Mouse (Mus musculus): ENCODE measurements around the gene Sf3a3. TPM values are rescaled to one million over a fixed set of nuclear protein-coding genes. Genes with fewer than 3 reads are reported as not detected.

Gene Sf3a3
- total RNA-seq, 1 experiment: 117 TPM

DNA sequence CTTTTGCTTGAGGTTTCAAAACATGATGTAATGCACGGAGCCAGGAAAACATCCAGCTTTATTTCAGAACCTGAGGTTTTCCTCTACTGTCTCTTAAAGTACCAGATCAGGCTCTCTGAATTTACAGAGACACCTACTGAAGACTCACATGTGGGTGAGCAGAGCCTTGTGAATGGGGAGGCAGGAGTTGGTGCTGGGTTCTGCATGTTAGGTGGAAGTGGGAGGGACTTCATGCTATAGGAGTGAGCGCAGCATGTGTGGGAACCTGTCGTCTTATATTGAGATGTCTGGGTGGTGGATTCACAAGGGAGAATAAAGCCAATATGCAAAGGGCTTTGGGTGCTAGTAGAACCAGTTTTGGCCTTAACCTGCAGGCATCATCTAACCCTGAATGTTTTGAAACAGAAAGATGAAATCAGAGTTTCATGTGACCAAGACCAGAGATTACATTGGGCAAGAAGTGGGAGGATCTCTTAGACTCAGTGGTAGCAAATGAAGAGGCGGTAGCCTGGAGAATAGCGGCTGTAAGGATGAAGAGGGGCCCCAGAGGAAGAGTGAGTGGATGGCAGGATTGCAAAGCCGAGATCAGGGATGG lies 48.4 kb downstream of the Sf3a3 start:
- in situ Hi-C loops (cut with MboI; ENCODE audit: low sequenced_read_pairs in 2 of 2, unreplicated experiment in 2 of 2): no loop called here
- Histone ChIP-seq H3K4me1 (ENCODE audit: control insufficient read depth in 2 of 2, insufficient read depth in 2 of 2, low read length in 2 of 2, poor library complexity in 1 of 2) (peaks cover 0 to 5% of the 10 kb centered on the region in 2 experiments; a peak in 1 of 4 replicates), H3K9me3 (ENCODE audit: control insufficient read depth, insufficient read depth, low read depth, low read length) (no peaks in the 10 kb centered on the region), H3K9ac (ENCODE audit: insufficient read depth, low read depth, low read length, poor library complexity, severe bottlenecking) (no peak overlapping the region), H3K36me3 (ENCODE audit: control insufficient read depth, insufficient read depth, low read length, poor library complexity, severe bottlenecking) (no peaks in the 10 kb centered on the region), H3K4me3 (ENCODE audit: insufficient read depth in 1 of 2, low read depth in 1 of 2, low read length in 2 of 2, poor library complexity in 1 of 2, severe bottlenecking in 1 of 2) (no peak overlapping the region), H3K27ac (ENCODE audit: insufficient read depth, low read depth, low read length, poor library complexity, severe bottlenecking) (no peak overlapping the region)
- DNase-seq (ENCODE audit: low read depth, low spot score): no peak
- TF ChIP-seq HCFC1 (IDR thresholded peaks at IDR 0.05; ENCODE audit: borderline replicate concordance, insufficient read depth, low read length) (no peak), ZNF384 (IDR thresholded peaks at IDR 0.05; ENCODE audit: low read depth, low read length) (no peak), ZC3H11A (IDR thresholded peaks at IDR 0.05; ENCODE audit: borderline replicate concordance, low read depth, low read length) (no peak), MAFK (IDR thresholded peaks at IDR 0.05; ENCODE audit: insufficient read depth, low read depth, low read length) (no peak), CHD2 (IDR thresholded peaks at IDR 0.05; ENCODE audit: low read depth, low read length) (no peak)

DNA sequence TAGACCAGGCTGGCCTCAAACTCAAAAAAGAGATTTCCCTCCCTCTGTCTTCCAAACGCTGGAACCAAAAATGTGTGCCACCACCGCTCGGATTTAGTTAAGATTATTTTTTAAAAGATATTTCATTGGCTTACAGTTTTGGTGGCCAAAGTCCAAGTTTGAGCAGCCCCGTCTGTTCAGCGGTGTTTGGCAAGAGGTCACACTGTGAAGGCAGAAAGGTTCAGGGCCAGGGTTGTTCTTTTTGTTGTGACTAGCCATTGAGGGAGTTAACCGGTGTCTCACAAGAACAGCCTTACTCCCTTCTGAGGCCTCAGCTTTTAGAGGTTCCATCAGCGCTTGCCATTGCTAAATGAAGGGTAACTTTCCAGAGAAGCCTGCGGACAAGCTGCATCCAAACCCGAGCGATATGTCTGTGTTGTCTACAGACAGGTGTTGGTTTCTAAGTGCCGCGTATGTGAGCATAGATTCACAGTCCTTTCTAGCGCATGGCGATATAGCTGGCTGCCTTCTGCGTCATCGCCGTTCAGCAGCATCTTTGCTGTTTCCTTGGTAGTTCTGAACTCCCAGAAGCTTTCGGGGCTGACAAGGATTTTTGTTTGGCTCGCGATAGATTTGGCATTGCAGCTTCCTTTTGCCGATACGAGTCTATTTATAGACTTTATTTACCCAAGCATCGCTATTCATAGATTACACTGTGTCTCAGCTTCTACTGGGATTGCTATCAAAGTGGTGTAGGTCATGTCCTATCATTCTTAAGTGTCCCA lies 51.4 kb downstream of the Sf3a3 start:
- no peak overlapping the region for H3K27ac ChIP-seq (ENCODE audit: insufficient read depth, low read depth, low read length, poor library complexity, severe bottlenecking)
- no peaks in the 10 kb centered on the region for H3K9me3 ChIP-seq (ENCODE audit: control insufficient read depth, insufficient read depth, low read depth, low read length)
- no peak for DNase-seq (ENCODE audit: low read depth, low spot score)
- H3K4me1 ChIP-seq (ENCODE audit: control insufficient read depth in 2 of 2, insufficient read depth in 2 of 2, low read length in 2 of 2, poor library complexity in 1 of 2): no peaks in the 10 kb centered on the region
- in situ Hi-C loops (cut with MboI; ENCODE audit: low sequenced_read_pairs in 2 of 2, unreplicated experiment in 2 of 2): no loop called here
- no peaks in the 10 kb centered on the region for H3K36me3 ChIP-seq (ENCODE audit: control insufficient read depth, insufficient read depth, low read length, poor library complexity, severe bottlenecking)
- no peak overlapping the region for H3K9ac ChIP-seq (ENCODE audit: insufficient read depth, low read depth, low read length, poor library complexity, severe bottlenecking)
- H3K4me3 ChIP-seq (ENCODE audit: insufficient read depth in 1 of 2, low read depth in 1 of 2, low read length in 2 of 2, poor library complexity in 1 of 2, severe bottlenecking in 1 of 2): no peak overlapping the region
- TF ChIP-seq MAFK (IDR thresholded peaks at IDR 0.05; ENCODE audit: insufficient read depth, low read depth, low read length) (no peak), ZC3H11A (IDR thresholded peaks at IDR 0.05; ENCODE audit: borderline replicate concordance, low read depth, low read length) (no peak), CHD2 (IDR thresholded peaks at IDR 0.05; ENCODE audit: low read depth, low read length) (no peak), HCFC1 (IDR thresholded peaks at IDR 0.05; ENCODE audit: borderline replicate concordance, insufficient read depth, low read length) (no peak), ZNF384 (IDR thresholded peaks at IDR 0.05; ENCODE audit: low read depth, low read length) (no peak)

DNA sequence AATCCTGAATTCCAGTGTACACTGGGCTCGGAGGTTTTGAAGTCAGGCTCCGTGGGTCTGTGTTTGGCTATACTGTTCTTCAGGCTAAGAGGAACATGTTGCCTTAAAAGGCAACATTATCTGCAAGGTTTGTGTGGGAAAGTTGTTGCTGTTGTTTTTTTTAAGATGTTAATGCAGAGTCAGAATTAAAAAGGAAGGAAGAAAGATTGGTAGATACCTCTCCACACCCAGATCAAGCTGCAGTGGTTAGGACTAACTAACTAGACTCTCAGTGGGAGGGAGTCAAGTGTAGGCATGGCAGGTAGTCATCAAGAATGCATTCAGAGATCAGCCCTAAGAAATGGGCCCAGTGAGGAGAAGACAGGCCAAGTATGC lies 52.0 kb downstream of the Sf3a3 start:
- no peak overlapping the region for H3K4me3 ChIP-seq (ENCODE audit: insufficient read depth in 1 of 2, low read depth in 1 of 2, low read length in 2 of 2, poor library complexity in 1 of 2, severe bottlenecking in 1 of 2)
- H3K9me3 ChIP-seq (ENCODE audit: control insufficient read depth, insufficient read depth, low read depth, low read length): no peaks in the 10 kb centered on the region
- no peak overlapping the region for H3K9ac ChIP-seq (ENCODE audit: insufficient read depth, low read depth, low read length, poor library complexity, severe bottlenecking)
- no peak overlapping the region for H3K27ac ChIP-seq (ENCODE audit: insufficient read depth, low read depth, low read length, poor library complexity, severe bottlenecking)
- TF ChIP-seq MAFK (IDR thresholded peaks at IDR 0.05; ENCODE audit: insufficient read depth, low read depth, low read length) (no peak), CHD2 (IDR thresholded peaks at IDR 0.05; ENCODE audit: low read depth, low read length) (no peak), ZC3H11A (IDR thresholded peaks at IDR 0.05; ENCODE audit: borderline replicate concordance, low read depth, low read length) (no peak), HCFC1 (IDR thresholded peaks at IDR 0.05; ENCODE audit: borderline replicate concordance, insufficient read depth, low read length) (no peak)
- DNase-seq (ENCODE audit: low read depth, low spot score): no peak
- no peaks in the 10 kb centered on the region for H3K4me1 ChIP-seq (ENCODE audit: control insufficient read depth in 2 of 2, insufficient read depth in 2 of 2, low read length in 2 of 2, poor library complexity in 1 of 2)
- no peaks in the 10 kb centered on the region for H3K36me3 ChIP-seq (ENCODE audit: control insufficient read depth, insufficient read depth, low read length, poor library complexity, severe bottlenecking)
- in situ Hi-C loops (cut with MboI; ENCODE audit: low sequenced_read_pairs in 2 of 2, unreplicated experiment in 2 of 2): no loop called here

DNA sequence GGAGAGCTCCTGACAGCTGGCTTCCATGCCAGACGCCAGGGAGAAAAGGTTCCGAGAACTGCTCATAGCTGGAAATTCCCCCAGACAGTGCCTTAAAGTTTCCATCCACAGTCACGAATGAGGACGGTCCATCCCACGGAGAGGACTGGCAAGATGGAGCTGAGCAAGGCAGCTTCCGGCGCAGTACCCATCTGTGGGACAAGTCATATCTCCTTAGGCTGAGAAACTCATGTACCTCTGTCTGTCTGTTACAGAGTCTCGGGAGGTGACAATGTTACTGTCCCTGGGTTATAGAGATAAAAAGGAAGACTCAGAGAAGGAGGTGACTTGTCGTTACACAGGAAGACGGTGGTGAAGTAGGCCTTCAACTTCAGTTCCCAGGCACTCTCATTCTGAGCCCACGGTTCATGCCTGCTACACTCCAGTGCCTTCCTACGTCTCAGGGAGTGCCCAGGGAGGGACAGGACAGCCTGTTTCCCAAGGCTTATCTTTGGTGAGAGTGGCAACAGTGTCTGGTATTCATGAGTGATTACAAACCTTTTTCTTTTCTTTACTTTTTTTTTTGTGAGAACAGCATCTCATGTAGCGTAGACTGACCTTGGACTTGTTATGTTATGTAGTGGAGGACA lies 54.5 kb downstream of the Sf3a3 start:
- H3K4me1 ChIP-seq (ENCODE audit: control insufficient read depth in 2 of 2, insufficient read depth in 2 of 2, low read length in 2 of 2, poor library complexity in 1 of 2): no peaks in the 10 kb centered on the region
- H3K9ac ChIP-seq (ENCODE audit: insufficient read depth, low read depth, low read length, poor library complexity, severe bottlenecking): no peak overlapping the region
- H3K36me3 ChIP-seq (ENCODE audit: control insufficient read depth, insufficient read depth, low read length, poor library complexity, severe bottlenecking): no peaks in the 10 kb centered on the region
- H3K4me3 ChIP-seq (ENCODE audit: insufficient read depth in 1 of 2, low read depth in 1 of 2, low read length in 2 of 2, poor library complexity in 1 of 2, severe bottlenecking in 1 of 2): no peak overlapping the region
- H3K27ac ChIP-seq (ENCODE audit: insufficient read depth, low read depth, low read length, poor library complexity, severe bottlenecking): no peak overlapping the region
- TF ChIP-seq ZNF384 (IDR thresholded peaks at IDR 0.05; ENCODE audit: low read depth, low read length) (no peak), ZC3H11A (IDR thresholded peaks at IDR 0.05; ENCODE audit: borderline replicate concordance, low read depth, low read length) (no peak), MAFK (IDR thresholded peaks at IDR 0.05; ENCODE audit: insufficient read depth, low read depth, low read length) (no peak), HCFC1 (IDR thresholded peaks at IDR 0.05; ENCODE audit: borderline replicate concordance, insufficient read depth, low read length) (no peak), CHD2 (IDR thresholded peaks at IDR 0.05; ENCODE audit: low read depth, low read length) (no peak)
- DNase-seq (ENCODE audit: low read depth, low spot score): no peak
- no peaks in the 10 kb centered on the region for H3K9me3 ChIP-seq (ENCODE audit: control insufficient read depth, insufficient read depth, low read depth, low read length)
- in situ Hi-C loops (cut with MboI; ENCODE audit: low sequenced_read_pairs in 2 of 2, unreplicated experiment in 2 of 2): no loop called here

All from ES-E14 (cell line).